Mouse (Mus musculus) brain, embryonic 14.5 days (tissue): ENCODE measurements around the gene Hnrnpa0.

Source experiments
- CTCF ChIP-seq: fragments of 200-500 bp; IDR thresholded peaks from 2 replicates; pipeline ENCODE4 v1.5.1; 2012; ENCODE audit warnings: inconsistent platforms, mild to moderate bottlenecking, moderate library complexity, borderline replicate concordance; ENCODE audit not compliant: insufficient read depth, insufficient read length; ENCODE audit errors: extremely low read depth
- POLR2A ChIP-seq: fragments of 200-500 bp; IDR thresholded peaks from 2 replicates; pipeline ENCODE4 v1.6.1; 2012; ENCODE audit warnings: mild to moderate bottlenecking, inconsistent platforms, borderline replicate concordance; ENCODE audit not compliant: poor library complexity, insufficient read depth, insufficient read length, severe bottlenecking; ENCODE audit errors: extremely low read depth

DNA sequence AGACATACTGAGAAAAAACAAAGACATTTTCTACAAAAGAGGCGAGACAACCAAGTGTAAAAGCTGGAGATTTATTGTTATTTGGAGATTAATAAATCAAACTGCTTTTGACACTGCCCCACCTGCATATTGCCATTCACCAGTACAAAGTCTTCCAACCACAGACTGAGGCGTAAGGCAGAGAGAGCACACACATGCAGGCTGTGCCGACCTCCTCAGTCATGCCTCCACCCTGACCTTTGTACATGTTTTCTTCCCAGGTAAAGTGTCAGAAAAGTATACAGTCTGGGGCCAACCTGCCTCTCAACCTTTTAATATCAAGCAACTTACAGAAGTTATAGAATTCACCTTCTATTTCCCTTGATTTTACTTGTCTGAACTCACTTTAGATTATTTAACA, 47.7 kb upstream of the Hnrnpa0 start:
- TF ChIP-seq POLR2A = no peak
- TF ChIP-seq CTCF = no peak
